Mouse (Mus musculus): ENCODE measurements at regions not wholly inside any gene's neighbourhood (a gene's known extent, or its start where the extent isn't known, plus 50 kb on each side); places are given as distances from the start of the nearest gene placed in this dataset.

DNA sequence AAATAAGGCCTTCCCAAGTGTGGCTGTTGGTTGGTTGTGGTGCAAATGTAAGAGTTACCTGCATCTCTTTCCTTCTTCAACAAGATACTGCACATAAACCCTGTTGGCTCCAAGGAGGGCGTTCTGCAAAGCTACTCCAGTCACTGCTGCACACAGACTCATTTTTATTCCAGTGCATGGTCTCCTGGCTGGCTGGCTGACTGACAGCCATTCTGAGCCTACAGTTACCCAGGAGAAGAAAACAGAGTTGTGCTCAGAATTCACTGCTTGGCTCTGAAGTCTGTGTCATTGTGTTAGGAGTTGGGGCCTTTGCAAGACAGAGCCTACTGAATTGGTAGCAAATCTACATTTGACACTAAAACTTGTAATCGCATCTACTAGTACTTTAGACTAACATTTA, 138.0 kb upstream of the Ank start:
- H3K27me3 ChIP-seq (replicated peaks) = no peaks in the 10 kb centered on the region
- no peaks in the 10 kb centered on the region for H3K79me2 ChIP-seq (replicated peaks; ENCODE audit: control insufficient read depth, extremely low read depth, insufficient read depth, poor library complexity, severe bottlenecking)
- no peak overlapping the region for H3K9ac ChIP-seq (ENCODE audit: insufficient read depth, low read depth)
- peaks cover 0 to 30% of the 10 kb centered on the region in 2 experiments; a peak in 2 of 4 replicates for H3K4me1 ChIP-seq (ENCODE audit: control insufficient read depth in 1 of 2, insufficient read depth in 2 of 2)
- no peaks in the 10 kb centered on the region for H3K36me3 ChIP-seq (replicated peaks in 1 of 2; ENCODE audit: control insufficient read depth in 1 of 2, insufficient read depth in 1 of 2, low read length in 1 of 2)
- TF ChIP-seq ETS1 (conservative IDR thresholded peaks at IDR 0.05; ENCODE audit: low read depth, low read length) (no peak), E2F4 (IDR thresholded peaks at IDR 0.05; ENCODE audit: insufficient replicate concordance, low read depth, low read length) (no peak), NELFE (IDR thresholded peaks at IDR 0.05; ENCODE audit: low read depth, low read length) (no peak), MYC (IDR thresholded peaks at IDR 0.05; ENCODE audit: low read depth, low read length) (no peak), TCF12 (IDR thresholded peaks at IDR 0.05; ENCODE audit: low read depth, low read length) (no peak), ELF1 (IDR thresholded peaks at IDR 0.05; ENCODE audit: low read depth, low read length) (no peak), USF1 (IDR thresholded peaks at IDR 0.05; ENCODE audit: low read depth, low read length) (no peak), ZMIZ1 (IDR thresholded peaks at IDR 0.05; ENCODE audit: low read depth, low read length) (no peak), JUND (conservative IDR thresholded peaks at IDR 0.05; ENCODE audit: low read depth, low read length) (no peak), MAX (IDR thresholded peaks at IDR 0.05; ENCODE audit: low read length) (no peak), MAZ (IDR thresholded peaks at IDR 0.05; ENCODE audit: low read depth, low read length) (no peak), ZNF384 (IDR thresholded peaks at IDR 0.05; ENCODE audit: low read depth, low read length) (no peak), PAX5 (IDR thresholded peaks at IDR 0.05; ENCODE audit: low read length) (no peak), RAD21 (IDR thresholded peaks at IDR 0.05; ENCODE audit: low read depth, low read length) (no peak), CHD1 (IDR thresholded peaks at IDR 0.05; ENCODE audit: low read depth, low read length) (no peak), USF2 (conservative IDR thresholded peaks at IDR 0.05; ENCODE audit: low read depth, low read length) (no peak), ZKSCAN1 (IDR thresholded peaks at IDR 0.05; ENCODE audit: borderline replicate concordance, low read depth, low read length) (no peak), POLR2A (IDR thresholded peaks at IDR 0.05; ENCODE audit: low read depth, low read length) (no peak)
- no peak overlapping the region for H3K27ac ChIP-seq (ENCODE audit: insufficient read depth, low read depth)
- no peak for DNase-seq (ENCODE audit: extremely low read depth)
- dilution Hi-C loops (cut with MboI; ENCODE audit: extremely low pct_ligation_motif_present, extremely low pct_unique_long_range_greater_than_20kb, low sequenced_read_pairs) (no loop called here), in situ Hi-C loops (cut with MboI; ENCODE audit: low pct_ligation_motif_present, low pct_unique_long_range_greater_than_20kb, low sequenced_read_pairs) (loop anchor here (5.0 to 25.0 kb wide), 3 partner anchors 134 to 386 kb away; partner anchors contain the start of gene Ank)
- H3K4me2 ChIP-seq (ENCODE audit: insufficient read depth, low read depth, poor library complexity, severe bottlenecking) = no peak overlapping the region
- no peaks in the 10 kb centered on the region for H3K9me3 ChIP-seq (replicated peaks; ENCODE audit: low read length)
- H3K4me3 ChIP-seq (replicated peaks in 1 of 3; ENCODE audit: low read depth in 2 of 3, low read length in 2 of 3, poor library complexity in 1 of 3) = no peak overlapping the region

- Histone ChIP-seq H3K4me3 (replicated peaks in 1 of 3; ENCODE audit: low read depth in 2 of 3, low read length in 2 of 3, poor library complexity in 1 of 3) (no peak overlapping the region), H3K79me2 (replicated peaks; ENCODE audit: control insufficient read depth, extremely low read depth, insufficient read depth, poor library complexity, severe bottlenecking) (no peaks in the 10 kb centered on the region), H3K9me3 (replicated peaks; ENCODE audit: low read length) (no peaks in the 10 kb centered on the region), H3K27ac (ENCODE audit: insufficient read depth, low read depth) (no peak overlapping the region), H3K9ac (ENCODE audit: insufficient read depth, low read depth) (no peak overlapping the region), H3K4me2 (ENCODE audit: insufficient read depth, low read depth, poor library complexity, severe bottlenecking) (no peak overlapping the region), H3K36me3 (replicated peaks in 1 of 2; ENCODE audit: control insufficient read depth in 1 of 2, insufficient read depth in 1 of 2, low read length in 1 of 2) (no peaks in the 10 kb centered on the region), H3K27me3 (replicated peaks) (no peaks in the 10 kb centered on the region), H3K4me1 (ENCODE audit: control insufficient read depth in 1 of 2, insufficient read depth in 2 of 2) (peaks cover 3 to 34% of the 10 kb centered on the region in 2 experiments; a peak in 3 of 4 replicates)
- dilution Hi-C loops (cut with MboI; ENCODE audit: extremely low pct_ligation_motif_present, extremely low pct_unique_long_range_greater_than_20kb, low sequenced_read_pairs) = no loop called here
- DNase-seq (ENCODE audit: extremely low read depth) = no peak
- in situ Hi-C loops (cut with MboI; ENCODE audit: low pct_ligation_motif_present, low pct_unique_long_range_greater_than_20kb, low sequenced_read_pairs) = loop anchor here (25.0 kb wide), 1 partner anchor 122 kb away; the partner anchor contains the start of gene Ank
- TF ChIP-seq POLR2A (IDR thresholded peaks at IDR 0.05; ENCODE audit: low read depth, low read length) (no peak), JUN (IDR thresholded peaks at IDR 0.05; ENCODE audit: insufficient read depth, low read depth, low read length) (no peak), PAX5 (IDR thresholded peaks at IDR 0.05; ENCODE audit: low read length) (no peak), EP300 (IDR thresholded peaks at IDR 0.05; ENCODE audit: low read length) (no peak), ELF1 (IDR thresholded peaks at IDR 0.05; ENCODE audit: low read depth, low read length) (no peak), CTCF (conservative IDR thresholded peaks at IDR 0.05 in 1 of 2, IDR thresholded peaks at IDR 0.05 in 1 of 2; ENCODE audit: low read depth in 2 of 2, low read length in 2 of 2) (no peak), TBP (conservative IDR thresholded peaks at IDR 0.05; ENCODE audit: low read depth, low read length) (no peak), BHLHE40 (IDR thresholded peaks at IDR 0.05; ENCODE audit: low read depth, low read length) (no peak), MAX (IDR thresholded peaks at IDR 0.05; ENCODE audit: low read length) (no peak)
These were observed 126.4 kb upstream of the Ank start for GRCm38 (mm10) chr15:27340070-27340469.

Measured in CH12.LX (cell line).